Mouse (Mus musculus) neutrophil, adult 65 days (primary cell): ENCODE measurements around the gene Gli1. TPM values are rescaled to one million over a fixed set of nuclear protein-coding genes. Genes with fewer than 3 reads are reported as not detected.

ENCODE experiments used
- total RNA-seq: library from RNA; stranded (reverse); gene quantifications from 2 replicates; pipeline ENCODE4 v1.2.4, GENCODE M21; 2023

Gli1 gene
- total RNA-seq: not detected in 2 replicates

DNA sequence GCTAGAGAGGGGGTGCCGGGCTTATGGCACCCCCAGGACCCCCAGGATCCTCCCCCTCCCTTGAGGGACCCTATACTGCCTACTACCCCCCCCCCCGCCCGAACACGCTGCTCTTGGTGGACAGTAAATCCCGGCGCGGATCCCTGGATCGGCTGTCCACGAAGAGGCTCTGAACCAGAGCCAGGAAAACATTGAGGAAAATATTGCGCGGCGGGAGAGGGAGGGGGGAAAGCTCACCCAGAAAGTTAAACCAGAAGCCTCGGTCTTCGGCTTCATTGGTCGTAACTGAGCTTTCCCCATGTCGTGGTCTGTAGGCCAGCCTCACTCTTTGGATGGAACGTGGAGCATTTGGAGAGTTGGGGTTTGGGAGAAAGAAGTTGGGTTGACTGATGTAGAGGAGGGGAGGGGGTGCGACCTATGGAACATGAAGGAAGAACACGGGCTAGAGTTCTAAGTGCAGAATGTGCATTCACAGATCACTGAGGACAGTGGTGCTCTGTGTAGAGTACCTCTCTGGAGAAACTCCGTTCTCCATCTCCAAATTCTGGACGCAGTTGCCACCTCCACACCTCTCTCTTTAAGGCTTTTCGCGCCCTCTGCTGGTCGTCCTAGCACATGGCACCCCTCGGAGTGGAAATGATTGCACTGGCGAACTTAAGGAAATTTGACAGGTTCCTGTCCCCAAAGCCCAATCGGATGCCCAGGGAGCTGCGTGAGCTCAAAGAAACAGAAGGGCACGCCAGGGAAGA lies at the start of gene Gli1:
Gli1 (minus strand) TSS at position 84 of the 749 bp plus-strand sequence.

DNA sequence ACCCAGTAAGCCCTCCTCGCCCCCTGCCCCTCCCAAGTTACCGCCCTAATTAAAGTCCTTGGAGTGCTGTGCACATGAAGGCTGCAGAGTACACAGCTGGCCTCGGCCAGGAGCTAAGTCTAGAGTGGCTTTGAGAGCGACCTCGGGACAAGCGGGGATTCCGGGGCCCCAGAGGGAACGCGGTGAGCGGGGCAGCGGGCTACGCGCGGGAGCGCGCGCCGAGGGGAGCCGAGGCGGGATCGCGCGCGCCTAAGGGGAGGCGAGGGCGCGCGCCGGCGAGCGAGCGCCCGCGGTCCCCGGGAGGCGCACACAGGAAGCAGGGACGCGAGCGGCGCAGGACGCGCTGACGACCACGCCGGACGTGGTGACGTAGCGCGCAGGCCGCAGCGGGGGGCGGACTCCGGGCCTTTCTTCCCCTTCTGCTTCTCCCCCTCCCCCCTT lies 38.5 kb upstream of the Gli1 start, which contains the start of gene R3hdm2:
R3hdm2 (plus strand) TSS at position 77 of the 441 bp plus-strand sequence.

DNA sequence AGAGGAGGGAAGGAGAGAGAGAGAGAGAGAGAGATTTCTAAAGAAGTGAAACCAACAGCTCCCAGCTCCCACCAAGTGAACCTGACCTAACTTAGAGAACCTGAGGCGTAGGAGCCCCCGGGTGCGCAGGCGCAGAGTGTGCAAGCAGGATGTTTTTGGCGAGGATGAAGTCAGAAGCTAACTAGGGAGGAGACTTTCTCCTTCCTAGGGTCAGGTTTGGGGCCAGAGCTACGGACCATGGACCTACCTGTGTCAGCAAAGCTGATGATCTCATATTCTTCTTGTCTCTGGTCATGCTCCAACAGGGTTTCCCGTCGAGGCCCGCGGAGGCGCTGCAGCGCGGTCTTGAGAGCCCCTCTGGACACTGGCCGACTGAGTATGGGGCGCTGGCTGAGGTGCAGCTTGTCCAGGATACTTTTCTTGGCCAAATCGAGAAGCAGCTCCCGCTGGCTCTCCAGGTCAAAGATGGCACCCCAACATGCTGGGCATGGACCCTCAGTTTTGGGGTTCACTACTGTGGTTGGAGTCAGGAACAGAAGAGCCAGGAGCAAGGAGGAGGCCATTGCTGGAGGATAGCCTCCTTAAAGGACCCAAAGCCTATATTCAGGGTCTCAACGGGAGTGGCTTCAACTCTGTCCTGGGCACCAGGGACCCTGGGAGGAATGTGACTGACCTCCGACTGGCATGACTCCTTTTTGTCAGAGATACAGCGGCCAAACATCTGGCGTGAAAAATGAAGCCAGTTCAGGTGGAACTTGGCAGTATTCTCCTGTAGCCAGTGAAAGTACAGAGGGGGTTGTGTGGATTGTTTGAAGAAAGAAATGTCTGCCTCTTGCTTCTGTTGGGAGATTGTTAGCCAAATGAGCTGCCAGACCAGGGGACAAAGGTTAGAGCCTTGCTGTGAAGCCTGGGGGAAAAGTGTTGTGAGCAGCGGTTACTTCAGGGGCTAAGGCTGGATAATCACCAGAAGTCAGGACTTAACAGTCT lies 28.4 kb upstream of the Gli1 start, which contains the start of gene Inhbc:
Inhbc (minus strand) TSS at position 598 of the 987 bp plus-strand sequence.

DNA sequence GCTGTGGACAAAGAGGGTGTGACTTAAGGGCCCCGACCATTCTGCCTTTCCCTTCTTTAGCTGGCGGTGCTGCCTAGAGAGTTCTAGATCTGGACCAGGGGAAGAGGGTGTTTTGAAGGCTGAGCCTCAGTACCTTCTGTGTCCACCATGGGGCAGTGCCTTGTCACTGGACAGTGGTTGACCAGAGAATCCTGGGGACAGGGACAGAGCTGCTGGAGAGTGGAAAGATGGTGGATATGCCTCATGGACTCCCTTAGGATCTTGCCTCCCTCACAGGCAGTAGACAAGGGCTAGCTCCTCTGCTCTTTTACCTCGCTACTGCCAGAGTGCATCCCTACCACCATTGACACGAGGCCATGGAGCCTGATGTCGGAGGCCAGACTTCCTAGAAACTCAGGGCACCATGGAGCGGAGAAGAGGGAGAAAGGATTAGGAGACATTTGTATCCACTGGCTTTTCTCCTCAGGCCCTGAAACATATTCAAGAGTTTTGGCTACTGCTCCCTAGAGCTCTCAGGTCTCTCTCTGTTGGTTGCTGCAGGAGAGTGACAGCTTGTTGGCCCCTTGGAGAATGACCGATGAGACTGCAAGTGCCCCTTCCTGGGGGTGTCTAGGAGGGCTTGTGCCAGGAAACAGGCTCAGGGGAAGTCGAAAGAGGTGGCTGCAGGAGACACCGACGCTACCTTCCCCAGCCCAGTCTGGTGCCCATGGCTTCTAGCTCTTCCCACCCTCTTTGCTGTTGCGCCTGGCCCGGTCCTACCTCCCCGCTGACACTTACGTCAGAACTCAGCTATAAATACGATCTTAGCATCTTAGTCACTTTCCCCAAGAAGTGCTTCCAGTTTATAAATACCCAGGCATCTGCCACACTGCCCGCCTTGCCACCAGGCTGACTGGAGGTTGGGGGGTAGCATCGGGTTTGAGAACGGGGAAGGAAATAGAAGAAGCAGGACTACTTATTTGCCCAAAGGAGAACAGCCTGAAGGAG lies 12.4 kb upstream of the Gli1 start, which contains the start of gene Inhbe:
Inhbe (minus strand) TSS at position 503 of the 987 bp plus-strand sequence.

DNA sequence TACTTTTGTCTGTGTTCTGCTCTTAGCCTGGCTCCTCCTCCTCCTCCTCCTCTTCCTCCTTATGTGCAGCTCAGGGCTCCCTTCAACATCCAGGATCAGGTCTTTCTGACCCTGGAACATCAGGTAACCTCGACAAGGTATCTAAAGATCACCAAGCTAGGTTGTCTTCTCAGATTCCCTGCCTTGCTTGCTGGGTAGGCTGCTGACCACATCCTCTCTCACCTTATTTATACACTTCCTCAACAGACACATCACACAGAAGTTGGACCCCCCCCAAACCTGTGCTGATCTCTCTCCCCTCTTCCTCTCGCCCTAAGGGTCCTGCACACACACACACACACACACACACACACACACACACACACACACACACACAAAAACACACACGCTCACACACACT lies 20.2 kb downstream of the Gli1 start, which contains the start of gene Arhgap9:
Arhgap9 (plus strand) TSS at position 344 of the 400 bp plus-strand sequence.

DNA sequence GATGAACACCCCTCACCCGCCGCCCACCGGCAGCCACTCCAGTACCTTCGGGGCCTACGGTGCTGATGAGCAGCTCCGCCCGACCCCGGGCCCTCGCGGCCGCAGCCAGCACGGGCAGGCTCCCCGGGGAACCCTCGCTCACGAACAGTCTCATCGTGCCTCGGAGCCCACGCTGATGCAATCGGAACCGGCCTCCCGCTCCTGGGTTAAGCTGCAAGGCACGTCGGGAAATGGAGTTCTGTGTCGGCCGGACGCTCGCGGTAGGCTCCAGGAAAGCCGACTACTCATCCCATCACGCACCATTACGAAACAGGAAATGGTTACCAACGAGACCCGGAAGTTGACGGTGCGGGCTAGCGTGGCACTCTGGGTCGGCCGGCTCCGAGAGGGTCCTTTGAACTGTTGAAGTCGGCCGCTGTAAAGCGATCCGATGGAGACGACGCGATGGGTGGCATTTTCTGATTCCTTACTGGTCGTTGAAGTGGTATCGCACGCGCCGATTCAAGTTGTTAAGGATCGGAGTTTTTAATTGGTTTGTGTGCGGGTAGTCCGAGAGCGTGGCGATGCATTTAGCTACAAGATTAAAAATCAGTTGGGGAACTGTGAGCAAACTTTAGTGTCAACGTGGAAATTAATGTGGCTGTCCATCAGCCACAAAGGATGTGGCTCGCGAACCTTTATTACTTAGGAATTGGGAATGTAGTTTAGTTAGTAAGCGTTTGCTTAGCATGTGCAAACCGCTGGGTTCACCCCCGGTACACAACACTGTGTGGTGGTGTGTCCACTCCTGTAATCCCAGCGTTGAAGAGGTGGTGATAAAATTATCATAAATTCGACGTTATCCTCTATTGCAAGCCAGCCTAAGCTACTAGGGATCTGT lies 30.1 kb downstream of the Gli1 start, which contains the start of gene Mars:
Mars (minus strand) TSS at position 311 of the 880 bp plus-strand sequence.

DNA sequence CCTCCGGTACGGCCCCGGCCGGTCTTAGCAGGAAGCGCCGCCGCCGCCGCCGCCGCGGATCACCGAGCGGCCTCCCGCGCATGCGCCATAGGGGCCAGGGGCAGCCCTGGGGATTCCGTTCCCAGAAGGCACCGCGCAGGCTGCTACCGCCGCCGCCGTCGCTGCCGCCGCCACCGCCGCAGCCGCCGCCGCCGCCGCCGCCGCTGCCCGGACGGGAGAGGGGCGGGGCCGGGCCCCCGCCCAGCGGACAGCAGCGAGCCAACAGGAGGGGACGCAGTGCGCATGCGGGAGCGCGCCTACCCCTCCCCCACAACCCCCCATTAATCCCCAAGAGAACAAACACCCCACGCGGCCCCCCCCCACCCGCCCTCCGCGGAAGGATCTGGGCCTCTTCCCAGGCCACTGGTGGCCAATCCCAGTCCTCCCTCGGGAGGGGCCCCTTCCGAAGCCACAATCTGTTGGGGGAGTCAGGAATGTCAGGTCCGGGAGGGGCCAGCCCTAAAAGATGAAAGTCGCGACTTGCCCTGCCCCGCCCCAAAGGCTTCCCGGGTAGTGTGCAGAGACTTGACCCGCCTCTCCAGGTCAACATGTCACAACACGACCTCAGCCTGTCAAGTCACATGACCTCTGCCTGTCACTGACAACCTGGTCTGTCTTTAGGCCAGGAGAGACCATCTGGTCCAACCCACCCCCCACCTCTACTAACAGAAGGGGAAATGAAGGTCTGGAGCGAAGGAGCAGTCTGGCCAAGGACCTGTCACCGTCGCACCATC lies 52.8 kb downstream of the Gli1 start, which contains the start of gene Mbd6:
Mbd6 (minus strand) TSS at position 219 of the 773 bp plus-strand sequence.

Other genes starting within 250 kb of the Gli1 start
- 96.0 and 111 TPM in 2 replicates for gene Os9, start 220.8 kb downstream of the Gli1 start, total RNA-seq
- gene B4galnt1, start 176.7 kb downstream of the Gli1 start, total RNA-seq: 90.5 and 91.7 TPM in 2 replicates
- not detected in 2 replicates for gene Slc26a10, start 161.3 kb downstream of the Gli1 start, total RNA-seq
- not detected in 2 replicates for gene Arhgef25, start 151.9 kb downstream of the Gli1 start, total RNA-seq
- 13.5 and 23.8 TPM in 2 replicates for gene Dtx3, start 146.2 kb downstream of the Gli1 start, total RNA-seq
- gene Pip4k2c, start 130.4 kb downstream of the Gli1 start, total RNA-seq: 34.4 and 42.1 TPM in 2 replicates
- gene Kif5a, start 78.6 kb downstream of the Gli1 start, total RNA-seq: 0.07 and 0.47 TPM in 2 replicates
- 108 and 131 TPM in 2 replicates for gene Dctn2, start 75.6 kb downstream of the Gli1 start, total RNA-seq
- gene Mbd6, start 53.0 kb downstream of the Gli1 start, total RNA-seq: 168 and 220 TPM in 2 replicates
- gene Mars, start 30.2 kb downstream of the Gli1 start, total RNA-seq: 36.6 and 41.9 TPM in 2 replicates
- 251 and 319 TPM in 2 replicates for gene Arhgap9, start 20.0 kb downstream of the Gli1 start, total RNA-seq
- not detected in 2 replicates for gene Inhbe, start 12.4 kb upstream of the Gli1 start, total RNA-seq
- not detected in 2 replicates for gene Inhbc, start 28.5 kb upstream of the Gli1 start, total RNA-seq
- gene R3hdm2, start 38.4 kb upstream of the Gli1 start, total RNA-seq: 101 and 111 TPM in 2 replicates
- 1.8 and 2.8 TPM in 2 replicates for gene Stac3, start 159.7 kb upstream of the Gli1 start, total RNA-seq
- not detected in 2 replicates for gene Ndufa4l2, start 173.0 kb upstream of the Gli1 start, total RNA-seq
- gene Shmt2, start 180.5 kb upstream of the Gli1 start, total RNA-seq: 15.5 and 16.0 TPM in 2 replicates
- not detected in 2 replicates for gene Nxph4, start 192.6 kb upstream of the Gli1 start, total RNA-seq